Mouse (Mus musculus): Measurements from ENCODE around the gene S100a10.

The S100a10 gene

GRCm38 (mm10) chr3:93580946-93581345, 26.1 kb downstream of the S100a10 start:
- DNase-seq (ENCODE audit: low spot score), result no peak

GRCm38 (mm10) chr3:93581687-93582086, 26.8 kb downstream of the S100a10 start:
- no peak for DNase-seq (ENCODE audit: low spot score)

- DNase-seq (ENCODE audit: low spot score), result no peak
Measured at GRCm38 (mm10) chr3:93583056-93583455, 28.2 kb downstream of the S100a10 start.

- DNase-seq (ENCODE audit: low spot score), result no peak
Measured at GRCm38 (mm10) chr3:93589629-93590028, 34.7 kb downstream of the S100a10 start.

- no peak for DNase-seq (ENCODE audit: low spot score)
Measured at GRCm38 (mm10) chr3:93590256-93590655, 35.4 kb downstream of the S100a10 start.

- no peak for DNase-seq (ENCODE audit: low spot score)
Measured at GRCm38 (mm10) chr3:93592100-93592499, 37.2 kb downstream of the S100a10 start.

GRCm38 (mm10) chr3:93592976-93593375, 38.1 kb downstream of the S100a10 start:
- no peak for DNase-seq (ENCODE audit: low spot score)

GRCm38 (mm10) chr3:93593512-93593911, 38.6 kb downstream of the S100a10 start:
- DNase-seq (ENCODE audit: low spot score), result peak; percentile 80

GRCm38 (mm10) chr3:93596632-93597031, 41.8 kb downstream of the S100a10 start:
- DNase-seq (ENCODE audit: low spot score), result no peak

GRCm38 (mm10) chr3:93597221-93597913, 42.5 kb downstream of the S100a10 start:
- DNase-seq (ENCODE audit: low spot score), result peak; percentile 94

- no peak for DNase-seq (ENCODE audit: low spot score)
Measured at GRCm38 (mm10) chr3:93597970-93598369, 43.1 kb downstream of the S100a10 start.

- DNase-seq (ENCODE audit: low spot score), result no peak
Measured at GRCm38 (mm10) chr3:93600206-93600605, 45.3 kb downstream of the S100a10 start.

- peak; percentile 91 for DNase-seq (ENCODE audit: low spot score)
Measured at GRCm38 (mm10) chr3:93601903-93602302, 47.0 kb downstream of the S100a10 start.

GRCm38 (mm10) chr3:93608970-93609369, 54.1 kb downstream of the S100a10 start:
- DNase-seq (ENCODE audit: low spot score), result peak; percentile 72
